Mouse (Mus musculus): ENCODE data around the gene Srf.

The Srf gene

GRCm38 (mm10) chr17:46556584-46556945 lies 590 bp upstream of the Srf start:
- no peak for DNase-seq (ENCODE audit: inconsistent ontology term)

DNA sequence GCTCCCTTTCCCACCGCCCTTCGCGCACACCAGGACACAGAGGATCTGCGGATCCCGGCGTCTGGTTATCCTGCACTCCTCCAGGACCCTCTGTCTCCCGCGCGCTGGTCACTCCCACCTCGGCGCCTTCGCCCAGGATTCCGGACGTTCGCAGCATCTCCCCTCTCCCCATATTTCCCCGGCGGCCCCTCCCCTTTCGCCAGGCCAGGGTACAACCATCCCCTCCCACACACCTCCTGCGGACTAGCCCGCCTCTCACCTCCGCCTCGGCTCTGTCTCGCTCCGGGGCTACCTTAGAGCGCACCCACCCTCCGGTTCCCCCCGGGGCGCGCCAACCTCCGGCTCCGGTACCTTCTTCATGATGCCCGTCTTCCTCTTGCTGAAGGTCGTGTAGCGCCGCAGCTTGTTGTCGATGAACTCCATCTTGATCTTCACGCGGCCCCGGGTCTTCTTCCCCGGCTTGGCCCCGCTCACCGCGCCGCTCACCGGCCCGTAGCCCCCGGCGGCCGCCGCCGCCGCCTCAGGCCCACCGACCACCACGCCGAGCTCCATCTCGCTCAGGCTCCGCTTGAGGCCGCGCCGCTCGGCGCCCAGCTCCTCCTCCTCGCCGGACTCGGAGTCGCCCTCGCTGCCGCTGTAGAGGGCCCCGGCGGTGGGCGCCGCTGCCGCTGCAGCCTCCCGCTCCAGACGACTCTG lies 850 bp downstream of the Srf start:
- peak; percentile 30 for DNase-seq (ENCODE audit: inconsistent ontology term)

DNA sequence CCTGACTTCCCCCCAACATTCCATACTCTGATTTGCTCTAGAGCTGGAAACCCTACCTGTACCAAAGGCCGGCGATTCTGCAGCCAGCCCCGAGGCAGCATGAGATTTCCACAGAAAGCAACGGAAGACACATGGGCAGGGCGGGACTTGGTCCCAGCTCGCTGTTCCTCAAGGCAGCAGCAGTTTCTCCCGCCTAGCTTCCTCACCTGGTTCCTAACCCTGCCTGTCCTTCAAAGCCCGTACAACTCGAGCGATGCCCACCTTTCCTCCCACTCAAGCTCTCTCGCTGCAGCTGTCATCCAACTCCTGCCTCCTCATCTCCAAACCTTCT lies 1.4 kb downstream of the Srf start:
- no peak for DNase-seq (ENCODE audit: inconsistent ontology term)

- no peak for DNase-seq (ENCODE audit: inconsistent ontology term)
Observed at GRCm38 (mm10) chr17:46553926-46554325, 2.0 kb downstream of the Srf start.

- no peak for DNase-seq (ENCODE audit: inconsistent ontology term)
Observed at GRCm38 (mm10) chr17:46553469-46553868, 2.5 kb downstream of the Srf start.

DNA sequence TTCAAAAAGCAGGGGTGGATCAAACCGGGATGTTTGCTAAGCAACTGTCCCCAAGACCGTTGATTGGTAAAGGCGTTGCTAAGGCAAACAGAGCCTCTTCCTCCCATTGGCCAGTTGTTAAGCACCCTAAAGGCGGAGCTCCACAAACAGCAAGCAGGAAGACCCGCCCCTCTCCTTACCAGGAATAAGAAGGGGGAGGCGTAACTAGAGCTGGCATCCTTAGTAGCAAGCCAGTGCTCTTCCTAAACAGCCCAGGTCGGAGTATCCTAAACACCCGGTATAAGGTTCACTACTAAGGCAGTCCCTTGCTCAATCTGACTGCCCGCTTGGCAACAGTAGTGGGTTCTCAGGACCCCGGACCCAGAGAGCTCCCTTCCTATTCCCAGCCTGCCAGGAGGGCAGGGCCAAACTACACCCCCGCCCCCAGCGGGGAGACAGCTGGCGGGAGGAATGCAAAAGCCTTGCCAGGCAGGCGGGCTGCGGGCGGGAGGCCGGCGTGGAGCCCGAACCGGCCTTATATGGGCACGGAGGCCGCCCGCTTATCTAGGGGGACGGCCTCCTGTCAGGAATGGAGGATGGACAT lies 3.0 kb downstream of the Srf start:
- peak; percentile 99 for DNase-seq (ENCODE audit: inconsistent ontology term)

GRCm38 (mm10) chr17:46552151-46552550 lies 3.8 kb downstream of the Srf start:
- DNase-seq (ENCODE audit: inconsistent ontology term): no peak

GRCm38 (mm10) chr17:46551369-46551768 lies 4.6 kb downstream of the Srf start:
- no peak for DNase-seq (ENCODE audit: inconsistent ontology term)

- DNase-seq (ENCODE audit: inconsistent ontology term): no peak
Observed at GRCm38 (mm10) chr17:46550904-46551303, 5.1 kb downstream of the Srf start.

GRCm38 (mm10) chr17:46549642-46550041 lies 6.3 kb downstream of the Srf start:
- no peak for DNase-seq (ENCODE audit: inconsistent ontology term)

- DNase-seq (ENCODE audit: inconsistent ontology term): peak; percentile 57
Observed at GRCm38 (mm10) chr17:46549193-46549592, 6.8 kb downstream of the Srf start.

GRCm38 (mm10) chr17:46548741-46549140 lies 7.2 kb downstream of the Srf start:
- DNase-seq (ENCODE audit: inconsistent ontology term): no peak

DNA sequence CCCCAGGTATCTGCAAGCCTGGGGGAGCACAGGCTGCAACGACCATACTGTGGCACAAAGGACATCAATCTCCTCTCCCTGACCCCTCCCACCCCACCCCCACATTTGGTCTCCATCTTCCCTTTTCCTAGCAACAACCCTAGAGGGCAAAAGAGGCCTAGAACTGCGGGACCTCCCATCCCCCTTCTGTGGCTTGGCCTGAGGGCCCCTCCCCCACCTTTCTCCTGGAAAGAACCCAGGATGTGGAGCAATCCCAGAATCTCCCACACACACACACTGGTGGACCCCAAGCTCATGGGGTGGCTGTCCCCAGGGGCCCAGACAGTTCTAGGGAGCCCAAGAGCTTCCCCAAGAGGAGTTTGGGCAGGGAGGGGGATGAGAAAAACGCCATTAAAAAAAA lies 8.1 kb downstream of the Srf start:
- DNase-seq (ENCODE audit: inconsistent ontology term): no peak

DNA sequence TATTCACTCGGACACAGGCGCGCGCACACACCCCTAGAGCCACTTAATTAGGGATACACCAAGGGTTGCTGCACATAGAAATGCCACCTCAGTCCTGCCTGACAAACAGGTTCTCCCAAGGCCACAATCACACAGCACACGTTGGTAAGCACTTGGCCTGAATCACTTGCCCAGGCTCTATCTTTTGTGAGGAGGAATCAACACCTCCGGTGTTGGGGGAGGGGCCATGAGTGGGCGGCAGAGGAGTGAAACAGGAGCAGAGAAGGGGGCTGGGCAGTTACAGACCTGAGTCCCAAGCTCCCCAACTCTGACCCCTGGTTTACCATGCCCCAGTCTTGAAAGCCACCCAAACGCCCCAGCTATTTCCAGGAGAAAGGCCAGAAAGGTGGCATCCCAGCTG lies 9.0 kb downstream of the Srf start:
- DNase-seq (ENCODE audit: inconsistent ontology term): peak; percentile 45

DNA sequence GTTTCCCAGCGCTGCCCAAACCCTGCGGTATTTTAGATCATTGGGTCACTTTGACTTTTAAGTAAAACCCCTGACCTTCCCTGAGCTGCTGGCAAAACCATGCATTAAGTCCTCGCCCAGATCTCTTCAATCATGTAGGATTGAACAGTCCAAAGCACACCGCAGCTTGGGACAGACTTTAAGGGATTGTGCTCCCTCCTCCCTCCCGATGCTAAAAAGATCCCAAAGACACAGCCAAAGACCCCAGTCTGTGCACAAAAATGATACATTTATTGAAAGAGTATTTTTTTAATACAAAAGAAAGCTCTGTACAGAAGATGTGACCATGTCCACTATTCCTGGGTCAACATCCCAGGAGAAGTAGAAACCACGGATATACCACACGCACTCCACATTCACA lies 9.4 kb downstream of the Srf start:
- no peak for DNase-seq (ENCODE audit: inconsistent ontology term)

DNA sequence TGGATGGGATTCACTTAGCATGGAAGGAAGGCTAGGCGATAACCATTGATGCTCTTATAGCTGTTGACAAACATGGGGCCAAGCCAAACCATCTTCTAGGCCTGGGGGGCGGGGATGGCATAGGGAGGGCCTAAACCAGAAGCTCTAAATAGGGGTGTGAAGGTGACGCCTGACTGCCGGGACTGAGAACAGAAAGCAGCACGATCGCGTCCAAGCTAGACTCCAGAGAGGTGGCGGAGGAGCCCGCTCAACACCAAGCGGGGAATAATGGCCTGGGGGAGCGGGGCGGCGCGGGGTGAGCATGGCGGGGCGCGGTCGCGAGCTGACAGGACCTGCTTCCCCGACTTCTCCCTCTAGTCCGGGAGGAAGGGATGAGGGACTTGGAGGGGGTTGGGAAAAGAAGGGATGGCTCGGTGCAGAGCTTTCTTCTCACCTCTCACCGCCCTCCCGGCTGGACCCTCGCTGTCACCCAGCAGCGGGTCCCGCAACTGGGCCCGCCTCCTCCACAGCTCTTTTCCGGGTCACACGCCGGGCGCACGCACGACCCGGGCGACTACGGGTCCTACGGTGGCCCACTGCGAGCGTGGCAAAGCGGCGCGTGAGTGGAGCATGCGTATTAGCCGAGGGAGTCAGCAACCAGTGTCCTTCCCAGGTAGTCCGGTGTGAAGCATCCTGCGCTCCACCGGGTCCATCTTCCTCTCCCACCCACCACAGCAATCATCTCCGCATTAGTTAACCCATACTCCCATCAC lies 10.0 kb downstream of the Srf start, which contains the start of gene Cul9:
Gene Cul9, minus strand, starts transcription at position 576 of the 752 bp plus-strand sequence.
- DNase-seq (ENCODE audit: inconsistent ontology term): peak; percentile 81

- DNase-seq (ENCODE audit: inconsistent ontology term): no peak
Observed at GRCm38 (mm10) chr17:46543661-46544060, 12.3 kb downstream of the Srf start.

DNA sequence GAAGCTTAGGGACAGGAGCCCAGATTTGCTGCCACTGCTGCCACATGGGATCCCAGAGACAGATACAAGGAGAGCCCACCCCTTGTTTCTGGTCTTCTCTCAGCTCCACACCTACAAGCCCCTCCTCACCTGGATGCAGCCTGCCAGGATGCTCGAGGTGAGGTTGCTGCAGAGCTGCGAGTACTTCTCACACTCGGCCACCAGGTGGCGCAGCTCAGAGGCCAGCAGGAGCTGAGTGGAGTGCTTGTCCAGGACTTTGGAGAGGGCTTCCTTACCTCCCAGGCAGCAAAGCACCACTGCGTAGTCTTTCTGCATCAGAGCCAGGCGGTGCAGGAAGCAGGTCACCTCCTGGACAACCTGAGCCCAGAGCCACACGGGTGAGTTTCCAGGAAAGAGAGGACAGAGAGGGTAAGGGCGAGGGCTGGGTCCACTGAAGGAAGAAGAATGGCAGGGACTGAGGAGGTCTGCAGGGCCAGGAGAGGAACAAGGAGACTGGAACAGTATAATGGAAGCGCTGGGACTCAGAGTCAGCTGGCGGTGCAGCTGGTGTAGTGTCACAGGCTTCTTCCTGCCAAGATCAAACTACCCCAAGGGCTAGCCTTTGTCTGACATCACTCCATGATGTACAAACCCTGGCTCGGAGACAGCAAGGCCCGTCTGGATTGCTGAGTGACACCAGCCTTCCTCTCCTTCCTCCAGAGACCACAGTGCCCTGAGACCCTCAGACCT lies 30.2 kb downstream of the Srf start:
- peak; percentile 60 for DNase-seq (ENCODE audit: inconsistent ontology term)

DNA sequence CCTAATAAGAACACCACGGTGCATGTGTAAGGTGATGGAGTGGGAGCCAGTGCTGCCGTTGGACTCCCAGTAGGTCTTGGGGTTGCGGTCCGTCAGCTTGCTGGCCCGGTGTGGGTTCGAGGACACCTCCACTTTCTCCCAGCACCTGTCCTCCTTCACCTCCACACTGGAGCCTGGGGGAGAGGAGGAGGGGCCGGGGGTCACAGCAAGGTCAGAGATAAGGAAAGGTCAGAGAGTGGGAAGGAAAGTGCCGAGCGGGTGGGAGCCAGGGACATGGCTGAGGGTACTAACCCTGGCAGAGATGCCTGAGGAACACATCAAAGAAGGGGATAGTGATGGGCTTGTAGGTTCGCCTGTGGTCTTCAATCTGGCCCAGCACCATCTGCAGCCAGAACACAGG lies 30.9 kb downstream of the Srf start:
- DNase-seq (ENCODE audit: inconsistent ontology term): no peak

- DNase-seq (ENCODE audit: inconsistent ontology term): no peak
Observed at GRCm38 (mm10) chr17:46521963-46522668, 33.9 kb downstream of the Srf start.

DNA sequence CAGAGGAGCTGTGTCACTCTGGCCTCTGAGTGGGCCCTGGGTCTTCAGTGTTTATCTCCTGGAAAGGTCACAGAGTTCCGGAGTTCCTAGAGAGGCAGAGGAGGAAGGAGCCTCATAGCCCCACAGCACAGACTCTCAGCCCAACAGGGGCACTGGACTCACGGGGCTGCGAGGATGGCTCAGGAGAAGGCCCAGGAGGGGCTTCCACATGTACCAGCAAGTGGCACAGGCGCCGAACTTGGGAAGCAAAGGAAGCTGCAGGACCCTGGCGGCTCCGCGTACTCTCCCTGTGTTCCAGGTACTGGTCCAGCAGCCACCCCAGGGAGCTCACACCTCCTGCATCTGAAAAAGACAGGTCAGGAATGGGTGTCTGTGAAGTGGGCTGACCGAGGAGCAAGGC lies 34.8 kb downstream of the Srf start:
- DNase-seq (ENCODE audit: inconsistent ontology term): no peak

Data from Muller cell, postnatal 12 days (primary cell).